Comparison of ENCODE assay signal across 7 mouse cellular contexts in the genomic region with DNA sequence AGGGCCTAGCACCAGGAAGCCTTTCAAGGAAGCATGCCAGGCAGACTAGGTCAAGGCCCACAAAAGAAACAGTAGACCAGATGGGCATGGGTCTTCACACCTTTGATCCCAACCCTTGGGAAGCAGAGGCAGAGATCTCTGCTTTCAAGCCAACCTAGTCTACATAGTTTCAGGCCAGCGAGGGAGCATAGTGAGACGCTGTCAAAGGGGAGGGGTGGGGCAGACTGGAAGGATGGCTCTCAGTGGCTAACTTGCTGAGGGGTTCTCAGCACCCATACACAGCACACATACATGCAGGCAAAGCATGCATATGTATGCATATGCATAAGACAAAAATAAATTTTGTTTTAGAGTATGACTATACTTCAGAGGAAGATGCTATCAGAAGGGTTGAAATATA. TPM values are rescaled to one million over a fixed set of nuclear protein-coding genes. Genes with fewer than 3 reads are reported as not detected.
DNase-seq lines count a peak whose midpoint lies in the region; ATAC-seq and TF ChIP-seq lines count a peak whose summit lies in the region.

No protein-coding gene starts in this region.

- peak overlapping the region; percentile 81 for H3K4me2 ChIP-seq in lung, embryonic 15.5 days
- peak overlapping the region; percentile 80; the same call in 1 of the 2 replicates for H3K4me2 ChIP-seq in forebrain, postnatal 0 days (ENCODE audit: low read depth)
- peak overlapping the region; percentile 87 for H3K4me2 ChIP-seq in liver, embryonic 12.5 days
- H3K4me2 ChIP-seq in stomach, embryonic 16.5 days (ENCODE audit: low read depth, low read length) = peak overlapping the region; percentile 82; the same call in 1 of the 2 replicates

- 25% methylated on average over 2 of the region's 2 CpGs for WGBS in lung, embryonic 15.5 days
- 17% methylated on average over 2 of the region's 2 CpGs for WGBS in forebrain, postnatal 0 days
- WGBS in liver, embryonic 12.5 days (ENCODE audit: insufficient replicate concordance) = 27% methylated on average over 2 of the region's 2 CpGs
- WGBS in stomach, embryonic 16.5 days = 18% methylated on average over 2 of the region's 2 CpGs

- no peaks in the 10 kb centered on the region for H3K27me3 ChIP-seq in lung, embryonic 15.5 days
- no peaks in the 10 kb centered on the region for H3K27me3 ChIP-seq in forebrain, postnatal 0 days (ENCODE audit: insufficient read depth, low read length)
- H3K27me3 ChIP-seq in liver, embryonic 12.5 days (replicated peaks) = no peaks in the 10 kb centered on the region
- H3K27me3 ChIP-seq in stomach, embryonic 16.5 days (ENCODE audit: control insufficient read depth, insufficient read depth, low read length) = no peaks in the 10 kb centered on the region

- H3K27ac ChIP-seq in lung, embryonic 15.5 days = peak overlapping the region; percentile 95
- H3K27ac ChIP-seq in forebrain, postnatal 0 days (ENCODE audit: low read depth, low read length) = no peak overlapping the region; the same call in 1 of the 2 replicates
- no peak overlapping the region for H3K27ac ChIP-seq in liver, embryonic 12.5 days
- H3K27ac ChIP-seq in stomach, embryonic 16.5 days (ENCODE audit: low read length) = peak overlapping the region; percentile 95

- ATAC-seq in lung, embryonic 15.5 days (ENCODE audit: borderline replicate concordance, extremely low read depth, low FRiP score, low TSS enrichment) = no peak
- no peak for ATAC-seq in forebrain, postnatal 0 days
- ATAC-seq in liver, embryonic 12.5 days = no peak
- ATAC-seq in stomach, embryonic 16.5 days (ENCODE audit: insufficient read depth, low FRiP score) = no peak

- peak overlapping the region; percentile 66 for H3K9ac ChIP-seq in lung, embryonic 15.5 days
- H3K9ac ChIP-seq in forebrain, postnatal 0 days = no peak overlapping the region; the same call in 1 of the 2 replicates
- no peak overlapping the region for H3K9ac ChIP-seq in liver, embryonic 12.5 days
- no peak overlapping the region; the same call in 1 of the 2 replicates for H3K9ac ChIP-seq in stomach, embryonic 16.5 days (ENCODE audit: low read length)

- peaks cover 22% of the 10 kb centered on the region for H3K4me1 ChIP-seq in lung, embryonic 15.5 days
- H3K4me1 ChIP-seq in forebrain, postnatal 0 days (ENCODE audit: insufficient read depth) = peaks cover 6% of the 10 kb centered on the region; the same call in 1 of the 2 replicates
- peaks cover 25% of the 10 kb centered on the region for H3K4me1 ChIP-seq in liver, embryonic 12.5 days
- H3K4me1 ChIP-seq in stomach, embryonic 16.5 days (ENCODE audit: control insufficient read depth, insufficient read depth, low read length) = peaks cover 14% of the 10 kb centered on the region; the same call in 1 of the 2 replicates

- H3K36me3 ChIP-seq in lung, embryonic 15.5 days = peaks cover under 1% of the 10 kb centered on the region; the same call in 1 of the 2 replicates
- peaks cover 25% of the 10 kb centered on the region for H3K36me3 ChIP-seq in forebrain, postnatal 0 days (ENCODE audit: insufficient read depth)
- peaks cover 2% of the 10 kb centered on the region for H3K36me3 ChIP-seq in liver, embryonic 12.5 days
- H3K36me3 ChIP-seq in stomach, embryonic 16.5 days (ENCODE audit: control insufficient read depth, insufficient read depth, low read length) = no peaks in the 10 kb centered on the region

- DNase-seq in lung, postnatal 25 days (ENCODE audit: low spot score) = no peak
- DNase-seq in forebrain, postnatal 0 days = no peak
- no peak for DNase-seq in left cerebral cortex, adult 9 months (ENCODE audit: low spot score in 2 of 2)
- no peak for DNase-seq in spleen, adult 18-20 months

- H3K4me3 ChIP-seq in lung, embryonic 15.5 days = peak overlapping the region; percentile 51; the same call in 1 of the 2 replicates
- peak overlapping the region; percentile 46; the same call in 1 of the 2 replicates for H3K4me3 ChIP-seq in forebrain, postnatal 0 days (ENCODE audit: low read depth, low read length)
- no peak overlapping the region for H3K4me3 ChIP-seq in liver, embryonic 12.5 days
- no peak overlapping the region for H3K4me3 ChIP-seq in stomach, embryonic 16.5 days (replicated peaks; ENCODE audit: low read length)

- H3K9me3 ChIP-seq in lung, embryonic 15.5 days = no peaks in the 10 kb centered on the region
- no peaks in the 10 kb centered on the region for H3K9me3 ChIP-seq in forebrain, postnatal 0 days (ENCODE audit: low read length)
- no peaks in the 10 kb centered on the region for H3K9me3 ChIP-seq in liver, embryonic 12.5 days (replicated peaks)
- no peaks in the 10 kb centered on the region for H3K9me3 ChIP-seq in stomach, embryonic 16.5 days (replicated peaks; ENCODE audit: control insufficient read depth, low read length)

- no peak for TF ChIP-seq CTCF in forebrain, postnatal 0 days (IDR thresholded peaks at IDR 0.05; ENCODE audit: low read depth)

RNA-seq across cellular contexts. Expression of a gene that starts 0.5 kb away (rescaled TPM):
- 22.0 and 27.2 TPM in 2 replicates for polyA plus RNA-seq in lung, embryonic 15.5 days (2015; fragmentation: Nextera tagmentation; extraction: Ambion mirVana)
- total RNA-seq in forebrain, postnatal 0 days (2014; rRNA removed) = 58.9 and 91.9 TPM in 2 replicates
- polyA plus RNA-seq in forebrain, postnatal 0 days (2015; fragmentation: Nextera tagmentation; extraction: Ambion mirVana) = 27.3 and 29.4 TPM in 2 replicates
- 11.4 and 11.7 TPM in 2 replicates for polyA plus RNA-seq in liver, embryonic 12.5 days (2016; fragmentation: Nextera tagmentation; extraction: Ambion mirVana)
- polyA plus RNA-seq in stomach, embryonic 16.5 days (2015; fragmentation: Nextera tagmentation; extraction: Ambion mirVana) = 19.5 and 22.0 TPM in 2 replicates

RNA-seq across cellular contexts. Expression of a gene that starts 16.9 kb away (rescaled TPM):
- polyA plus RNA-seq in lung, embryonic 15.5 days (2015; fragmentation: Nextera tagmentation; extraction: Ambion mirVana) = 14.9 and 15.4 TPM in 2 replicates
- total RNA-seq in forebrain, postnatal 0 days (2014; rRNA removed) = 74.9 and 82.9 TPM in 2 replicates
- polyA plus RNA-seq in forebrain, postnatal 0 days (2015; fragmentation: Nextera tagmentation; extraction: Ambion mirVana) = 32.3 and 40.3 TPM in 2 replicates
- 3.9 and 4.3 TPM in 2 replicates for polyA plus RNA-seq in liver, embryonic 12.5 days (2016; fragmentation: Nextera tagmentation; extraction: Ambion mirVana)
- 22.0 and 23.6 TPM in 2 replicates for polyA plus RNA-seq in stomach, embryonic 16.5 days (2015; fragmentation: Nextera tagmentation; extraction: Ambion mirVana)

RNA-seq across cellular contexts. Expression of a gene that starts 31.1 kb away (rescaled TPM):
- polyA plus RNA-seq in lung, embryonic 15.5 days (2015; fragmentation: Nextera tagmentation; extraction: Ambion mirVana) = 38.0 and 38.4 TPM in 2 replicates
- total RNA-seq in forebrain, postnatal 0 days (2014; rRNA removed) = 52.3 and 68.7 TPM in 2 replicates
- polyA plus RNA-seq in forebrain, postnatal 0 days (2015; fragmentation: Nextera tagmentation; extraction: Ambion mirVana) = 22.4 and 27.3 TPM in 2 replicates
- polyA plus RNA-seq in liver, embryonic 12.5 days (2016; fragmentation: Nextera tagmentation; extraction: Ambion mirVana) = 23.7 and 27.6 TPM in 2 replicates
- 25.2 and 30.9 TPM in 2 replicates for polyA plus RNA-seq in stomach, embryonic 16.5 days (2015; fragmentation: Nextera tagmentation; extraction: Ambion mirVana)

RNA-seq across cellular contexts. Expression of a gene that starts 32.1 kb away (rescaled TPM):
- 28.3 and 30.3 TPM in 2 replicates for polyA plus RNA-seq in lung, embryonic 15.5 days (2015; fragmentation: Nextera tagmentation; extraction: Ambion mirVana)
- 34.5 and 39.7 TPM in 2 replicates for total RNA-seq in forebrain, postnatal 0 days (2014; rRNA removed)
- 31.2 and 36.7 TPM in 2 replicates for polyA plus RNA-seq in forebrain, postnatal 0 days (2015; fragmentation: Nextera tagmentation; extraction: Ambion mirVana)
- 21.5 and 21.8 TPM in 2 replicates for polyA plus RNA-seq in liver, embryonic 12.5 days (2016; fragmentation: Nextera tagmentation; extraction: Ambion mirVana)
- 34.5 and 34.6 TPM in 2 replicates for polyA plus RNA-seq in stomach, embryonic 16.5 days (2015; fragmentation: Nextera tagmentation; extraction: Ambion mirVana)

RNA-seq across cellular contexts. Expression of a gene that starts 49.6 kb away (rescaled TPM):
- polyA plus RNA-seq in lung, embryonic 15.5 days (2015; fragmentation: Nextera tagmentation; extraction: Ambion mirVana) = 12.2 and 12.9 TPM in 2 replicates
- total RNA-seq in forebrain, postnatal 0 days (2014; rRNA removed) = 13.6 and 16.9 TPM in 2 replicates
- 10.8 and 14.1 TPM in 2 replicates for polyA plus RNA-seq in forebrain, postnatal 0 days (2015; fragmentation: Nextera tagmentation; extraction: Ambion mirVana)
- 47.2 and 49.9 TPM in 2 replicates for polyA plus RNA-seq in liver, embryonic 12.5 days (2016; fragmentation: Nextera tagmentation; extraction: Ambion mirVana)
- 38.3 and 38.9 TPM in 2 replicates for polyA plus RNA-seq in stomach, embryonic 16.5 days (2015; fragmentation: Nextera tagmentation; extraction: Ambion mirVana)

Comparison
In these comparisons a context has a peak if more than half of its experiments do, and no peak if none do; other contexts are left out.
1. H3K27ac ChIP-seq: peak in lung, embryonic 15.5 days (single experiment) and stomach, embryonic 16.5 days (single experiment); none in forebrain, postnatal 0 days (single experiment) and liver, embryonic 12.5 days (single experiment).
2. H3K4me3 ChIP-seq: peak in lung, embryonic 15.5 days (single experiment) and forebrain, postnatal 0 days (single experiment); none in liver, embryonic 12.5 days (single experiment) and stomach, embryonic 16.5 days (single experiment).
3. Peak in every context shown above with its lines, with median percentiles within 50 percentile points of each other: H3K4me2 ChIP-seq.